Mouse (Mus musculus): ENCODE results near the gene Gramd1c. TPM values are rescaled to one million over a fixed set of nuclear protein-coding genes. Genes with fewer than 3 reads are reported as not detected.

Gene Gramd1c
- 3.9 and 4.7 TPM in 2 replicates for polyA plus RNA-seq (2015; fragmentation: Nextera tagmentation; extraction: Ambion mirVana)

DNA sequence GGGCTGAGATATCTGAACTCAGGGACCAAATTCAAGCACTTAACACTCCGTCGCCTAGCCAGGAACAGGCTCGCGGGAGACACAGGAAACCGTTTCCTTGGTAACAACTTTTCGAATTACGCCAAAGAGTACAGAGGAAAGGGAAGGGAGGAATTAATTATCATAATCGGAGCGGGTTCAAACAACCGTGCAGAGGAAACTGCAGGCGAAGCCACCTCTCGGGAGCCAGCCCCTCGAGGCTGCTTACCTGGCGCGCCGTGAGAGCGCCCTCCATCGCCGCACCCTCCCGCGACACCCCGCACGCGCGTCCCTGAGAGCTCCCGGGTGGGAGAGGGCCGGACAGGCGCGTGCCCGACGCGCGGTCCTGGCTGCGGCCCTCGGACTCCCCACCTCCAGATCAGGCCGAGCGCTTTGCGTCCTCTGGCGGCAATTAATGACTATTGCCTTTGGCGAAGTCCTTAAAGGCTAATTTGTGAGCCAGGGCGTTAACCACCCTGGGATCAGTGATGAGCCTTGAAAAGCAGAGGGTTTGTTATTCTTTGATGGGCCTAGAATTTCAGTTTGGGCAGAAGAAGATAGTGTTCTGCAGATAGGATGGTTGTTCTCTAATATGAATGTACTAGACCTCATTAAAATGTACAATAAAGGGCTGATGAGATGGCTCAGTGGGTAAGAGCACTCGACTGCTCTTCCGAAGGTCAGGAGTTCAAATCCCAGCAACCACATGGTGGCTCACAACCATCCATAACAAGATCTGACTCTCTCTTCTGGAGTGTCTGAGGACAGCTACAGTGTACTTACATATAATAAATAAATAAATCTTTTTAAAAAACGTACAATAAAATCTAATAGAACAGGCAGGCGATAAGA lies at the start of gene Gramd1c:
Gene Gramd1c, minus strand, starts transcription at position 321 of the 870 bp plus-strand sequence.
- H3K9ac ChIP-seq (ENCODE audit: low read length) = peak within 1 kb of the TSS; percentile 67
- H3K4me3 ChIP-seq (ENCODE audit: low read length) = peak within 1 kb of the TSS; percentile 59
- H3K9me3 ChIP-seq (replicated peaks; ENCODE audit: control insufficient read depth, low read length) = no peaks in the 10 kb centered on the region
- WGBS = 7% methylated on average over 43 of the region's 45 CpGs
- ATAC-seq (replicated peaks; ENCODE audit: extremely low read depth, insufficient read depth, low FRiP score) = peak; percentile 87
- no peaks in the 10 kb centered on the region for H3K36me3 ChIP-seq (ENCODE audit: control insufficient read depth, insufficient read depth)
- peak within 1 kb of the TSS; percentile 3; the same call in 1 of the 2 replicates for H3K27ac ChIP-seq (ENCODE audit: low read length)
- no peaks in the 10 kb centered on the region for H3K27me3 ChIP-seq (ENCODE audit: control insufficient read depth, insufficient read depth, low read length)
- no peaks in the 10 kb centered on the region for H3K4me1 ChIP-seq (ENCODE audit: control insufficient read depth, insufficient read depth, low read length)
- peak within 1 kb of the TSS; percentile 62 for H3K4me2 ChIP-seq (ENCODE audit: low read depth, low read length)

DNA sequence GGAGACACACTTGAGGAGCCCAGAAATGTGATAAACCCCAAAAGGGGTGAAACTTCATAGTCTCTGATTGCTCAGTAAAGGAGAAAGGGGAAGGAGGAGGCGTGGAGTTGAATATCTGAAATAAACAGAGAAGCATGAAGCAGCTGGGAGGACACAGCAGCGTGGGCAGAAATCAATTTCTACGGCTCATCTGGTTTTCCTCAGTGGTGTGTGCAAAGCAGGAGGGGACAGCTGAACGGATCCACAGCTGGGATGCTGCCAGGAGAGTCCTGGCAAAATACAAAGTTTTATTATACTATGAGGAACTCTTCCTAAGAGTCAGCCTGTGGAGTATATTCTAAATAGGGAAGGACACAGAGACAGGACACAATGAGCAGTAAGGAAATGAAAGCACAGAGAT lies 45.9 kb upstream of the Gramd1c start:
- no peak overlapping the region for H3K27ac ChIP-seq (ENCODE audit: low read length)
- H3K4me1 ChIP-seq (ENCODE audit: control insufficient read depth, insufficient read depth, low read length) = no peaks in the 10 kb centered on the region
- no peak overlapping the region for H3K9ac ChIP-seq (ENCODE audit: low read length)
- 68% methylated on average over 4 of the region's 4 CpGs for WGBS
- no peaks in the 10 kb centered on the region for H3K9me3 ChIP-seq (replicated peaks; ENCODE audit: control insufficient read depth, low read length)
- no peak overlapping the region for H3K4me3 ChIP-seq (ENCODE audit: low read length)
- peaks cover 42% of the 10 kb centered on the region for H3K36me3 ChIP-seq (ENCODE audit: control insufficient read depth, insufficient read depth)
- no peak overlapping the region for H3K4me2 ChIP-seq (ENCODE audit: low read depth, low read length)
- no peaks in the 10 kb centered on the region for H3K27me3 ChIP-seq (ENCODE audit: control insufficient read depth, insufficient read depth, low read length)
- ATAC-seq (replicated peaks; ENCODE audit: extremely low read depth, insufficient read depth, low FRiP score) = peak; percentile 41; the same call in 1 of the 2 replicates

DNA sequence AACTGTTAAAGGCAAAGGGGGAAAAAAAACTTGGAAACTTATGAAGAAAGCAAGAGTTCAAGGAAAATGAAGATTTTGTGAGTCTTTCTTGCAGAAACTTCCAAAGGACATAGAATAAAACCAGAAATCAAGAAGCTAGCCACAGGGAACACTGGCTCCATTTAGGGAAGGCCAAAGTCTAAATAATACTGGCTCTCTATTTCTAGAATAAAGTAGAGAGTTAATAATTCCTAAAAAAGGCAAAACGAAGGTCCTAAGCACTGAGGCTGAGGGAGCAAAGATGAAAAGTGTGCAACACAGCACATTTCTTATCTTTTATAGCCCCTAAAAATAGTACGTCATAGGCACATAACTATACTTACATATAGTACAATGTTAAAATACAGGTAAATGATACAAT lies 42.1 kb upstream of the Gramd1c start:
- Histone ChIP-seq H3K9me3 (replicated peaks; ENCODE audit: control insufficient read depth, low read length) (no peaks in the 10 kb centered on the region), H3K27me3 (ENCODE audit: control insufficient read depth, insufficient read depth, low read length) (no peaks in the 10 kb centered on the region), H3K9ac (ENCODE audit: low read length) (no peak overlapping the region), H3K4me1 (ENCODE audit: control insufficient read depth, insufficient read depth, low read length) (no peaks in the 10 kb centered on the region), H3K4me2 (ENCODE audit: low read depth, low read length) (no peak overlapping the region), H3K27ac (ENCODE audit: low read length) (no peak overlapping the region), H3K4me3 (ENCODE audit: low read length) (no peak overlapping the region), H3K36me3 (ENCODE audit: control insufficient read depth, insufficient read depth) (peaks cover 61% of the 10 kb centered on the region)
- ATAC-seq (replicated peaks; ENCODE audit: extremely low read depth, insufficient read depth, low FRiP score) = no peak
- WGBS = 84% methylated on average over 2 of the region's 2 CpGs

DNA sequence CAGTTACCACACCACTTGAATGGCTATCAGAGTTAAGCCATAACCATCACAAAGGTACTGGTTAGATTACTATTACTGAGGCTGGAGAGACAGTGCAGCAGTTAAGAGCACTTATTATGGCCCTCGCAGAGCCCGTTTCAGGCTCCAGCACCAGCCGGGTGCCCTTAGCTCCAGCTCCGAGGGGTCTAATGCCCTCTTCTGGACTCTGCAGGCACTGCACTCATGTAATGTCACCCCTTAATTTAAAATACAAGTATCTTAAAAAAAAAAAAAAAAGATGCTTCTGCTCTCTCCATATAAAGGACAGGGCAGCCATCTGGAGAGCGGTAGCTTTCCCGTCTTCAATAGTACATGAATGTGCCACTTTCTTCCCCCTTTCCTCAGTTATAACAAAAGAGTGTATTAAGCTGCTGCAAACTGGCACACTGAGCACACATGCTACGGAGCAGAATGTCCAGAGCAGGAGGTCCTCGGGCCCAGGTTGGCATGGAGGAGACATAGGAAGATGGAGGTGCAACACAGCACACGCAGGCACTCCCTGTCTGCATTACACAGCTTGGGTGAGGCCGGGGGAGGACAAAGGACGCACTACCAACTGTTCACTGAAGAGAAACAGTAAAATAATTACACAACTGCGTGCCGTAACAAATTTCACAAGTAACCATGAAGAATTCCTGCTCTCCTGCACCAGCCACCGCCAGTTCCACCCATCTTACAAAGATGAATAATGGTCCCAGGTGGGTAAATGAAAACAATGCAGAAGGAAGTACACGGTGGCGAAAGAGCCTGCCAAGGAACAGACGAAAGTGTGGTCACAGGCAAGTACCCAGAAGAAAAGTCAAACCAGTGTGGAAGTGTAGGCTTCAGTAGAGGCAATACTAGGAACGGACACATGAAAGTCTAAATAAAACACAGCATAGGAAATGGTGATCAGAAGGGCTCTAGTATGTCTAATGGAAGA lies 40.9 kb upstream of the Gramd1c start:
- Histone ChIP-seq H3K36me3 (ENCODE audit: control insufficient read depth, insufficient read depth) (peaks cover 65% of the 10 kb centered on the region), H3K9ac (ENCODE audit: low read length) (no peak overlapping the region), H3K27me3 (ENCODE audit: control insufficient read depth, insufficient read depth, low read length) (no peaks in the 10 kb centered on the region), H3K4me2 (ENCODE audit: low read depth, low read length) (no peak overlapping the region), H3K27ac (ENCODE audit: low read length) (no peak overlapping the region), H3K4me3 (ENCODE audit: low read length) (no peak overlapping the region), H3K4me1 (ENCODE audit: control insufficient read depth, insufficient read depth, low read length) (no peaks in the 10 kb centered on the region), H3K9me3 (replicated peaks; ENCODE audit: control insufficient read depth, low read length) (no peaks in the 10 kb centered on the region)
- ATAC-seq (replicated peaks; ENCODE audit: extremely low read depth, insufficient read depth, low FRiP score) = no peak
- 90% methylated on average over 18 of the region's 18 CpGs for WGBS

DNA sequence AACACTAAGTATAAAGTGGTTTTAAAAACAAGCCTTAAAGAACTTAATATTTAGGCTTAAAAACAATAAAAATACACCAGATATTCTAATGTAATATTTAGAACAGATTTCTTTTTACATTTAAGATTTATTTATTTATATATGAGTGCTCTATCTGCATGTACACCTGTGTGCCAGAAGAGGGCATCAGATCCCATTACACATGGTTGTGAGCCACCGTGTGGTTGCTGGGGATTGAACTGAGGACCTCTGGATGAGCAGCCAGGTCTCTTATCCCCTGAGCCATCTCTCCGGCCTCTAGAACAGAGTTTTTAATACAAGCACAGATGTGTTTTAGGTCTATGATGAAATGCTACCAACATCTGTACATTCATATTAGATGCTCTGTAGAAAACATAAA lies 39.8 kb upstream of the Gramd1c start:
- Histone ChIP-seq H3K27ac (ENCODE audit: low read length) (no peak overlapping the region), H3K9ac (ENCODE audit: low read length) (no peak overlapping the region), H3K4me2 (ENCODE audit: low read depth, low read length) (no peak overlapping the region), H3K4me3 (ENCODE audit: low read length) (no peak overlapping the region), H3K27me3 (ENCODE audit: control insufficient read depth, insufficient read depth, low read length) (no peaks in the 10 kb centered on the region), H3K4me1 (ENCODE audit: control insufficient read depth, insufficient read depth, low read length) (no peaks in the 10 kb centered on the region), H3K36me3 (ENCODE audit: control insufficient read depth, insufficient read depth) (peaks cover 63% of the 10 kb centered on the region), H3K9me3 (replicated peaks; ENCODE audit: control insufficient read depth, low read length) (no peaks in the 10 kb centered on the region)
- 95% methylated on average over 2 of the region's 2 CpGs for WGBS
- no peak for ATAC-seq (replicated peaks; ENCODE audit: extremely low read depth, insufficient read depth, low FRiP score)

DNA sequence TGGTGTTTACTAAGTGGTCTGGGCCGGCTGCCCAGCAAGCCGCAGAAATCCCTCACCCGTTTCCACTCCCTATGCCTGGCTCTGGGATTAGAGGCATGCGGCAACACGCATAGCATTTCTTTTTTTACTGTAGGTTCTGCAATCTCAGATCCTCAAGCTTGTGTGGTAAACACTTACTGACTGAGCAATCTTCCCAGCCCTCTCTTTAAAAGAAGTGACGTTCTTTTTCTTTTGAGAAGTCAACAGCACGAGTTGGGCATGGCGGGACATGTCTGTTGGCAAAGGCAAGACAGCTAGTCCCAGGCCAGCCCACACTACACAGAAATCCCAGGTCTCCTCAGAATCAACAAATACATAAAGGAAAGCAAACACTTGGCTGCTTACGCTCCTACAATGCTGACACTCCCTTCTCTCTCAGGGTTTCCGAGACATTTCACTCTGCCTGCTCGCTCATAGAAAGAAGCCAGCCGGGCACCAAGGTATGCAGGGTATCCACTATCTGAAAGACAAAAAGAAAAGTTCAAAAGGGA lies 38.1 kb upstream of the Gramd1c start:
- H3K4me3 ChIP-seq (ENCODE audit: low read length) = no peak overlapping the region
- no peak for ATAC-seq (replicated peaks; ENCODE audit: extremely low read depth, insufficient read depth, low FRiP score)

DNA sequence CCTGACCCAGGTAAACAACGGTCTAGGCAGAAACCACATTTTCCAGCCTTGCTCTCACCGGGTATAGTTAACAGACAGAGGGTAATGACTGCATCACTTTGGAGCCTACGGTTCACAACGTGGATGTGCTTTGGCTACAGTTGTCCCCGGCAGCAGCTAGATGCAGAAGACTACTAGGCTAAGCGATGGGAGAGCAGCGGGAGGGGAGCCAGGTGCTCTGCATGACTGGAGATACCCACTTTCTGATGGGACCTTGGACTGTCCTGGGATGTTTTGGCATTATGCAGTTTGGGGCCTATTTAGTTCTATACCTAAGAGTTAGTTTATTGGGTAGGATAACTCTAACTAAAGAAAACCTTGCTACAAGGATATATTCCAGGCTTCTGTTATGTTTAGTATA lies 36.2 kb upstream of the Gramd1c start:
- Histone ChIP-seq H3K27ac (ENCODE audit: low read length) (no peak overlapping the region), H3K4me1 (ENCODE audit: control insufficient read depth, insufficient read depth, low read length) (no peaks in the 10 kb centered on the region), H3K9ac (ENCODE audit: low read length) (no peak overlapping the region), H3K4me3 (ENCODE audit: low read length) (no peak overlapping the region), H3K4me2 (ENCODE audit: low read depth, low read length) (no peak overlapping the region), H3K27me3 (ENCODE audit: control insufficient read depth, insufficient read depth, low read length) (no peaks in the 10 kb centered on the region), H3K36me3 (ENCODE audit: control insufficient read depth, insufficient read depth) (peaks cover 64% of the 10 kb centered on the region), H3K9me3 (replicated peaks; ENCODE audit: control insufficient read depth, low read length) (no peaks in the 10 kb centered on the region)
- 94% methylated on average over 7 of the region's 7 CpGs for WGBS
- ATAC-seq (replicated peaks; ENCODE audit: extremely low read depth, insufficient read depth, low FRiP score) = no peak

More for the DNA sequence above, 38.1 kb upstream of the Gramd1c start:
- no peak overlapping the region for H3K27ac ChIP-seq (ENCODE audit: low read length)
- no peaks in the 10 kb centered on the region for H3K9me3 ChIP-seq (replicated peaks; ENCODE audit: control insufficient read depth, low read length)
- 86% methylated on average over 12 of the region's 12 CpGs for WGBS
- H3K36me3 ChIP-seq (ENCODE audit: control insufficient read depth, insufficient read depth) = peaks cover 56% of the 10 kb centered on the region
- no peaks in the 10 kb centered on the region for H3K27me3 ChIP-seq (ENCODE audit: control insufficient read depth, insufficient read depth, low read length)
- no peaks in the 10 kb centered on the region for H3K4me1 ChIP-seq (ENCODE audit: control insufficient read depth, insufficient read depth, low read length)
- no peak overlapping the region for H3K4me2 ChIP-seq (ENCODE audit: low read depth, low read length)
- H3K9ac ChIP-seq (ENCODE audit: low read length) = no peak overlapping the region

DNA sequence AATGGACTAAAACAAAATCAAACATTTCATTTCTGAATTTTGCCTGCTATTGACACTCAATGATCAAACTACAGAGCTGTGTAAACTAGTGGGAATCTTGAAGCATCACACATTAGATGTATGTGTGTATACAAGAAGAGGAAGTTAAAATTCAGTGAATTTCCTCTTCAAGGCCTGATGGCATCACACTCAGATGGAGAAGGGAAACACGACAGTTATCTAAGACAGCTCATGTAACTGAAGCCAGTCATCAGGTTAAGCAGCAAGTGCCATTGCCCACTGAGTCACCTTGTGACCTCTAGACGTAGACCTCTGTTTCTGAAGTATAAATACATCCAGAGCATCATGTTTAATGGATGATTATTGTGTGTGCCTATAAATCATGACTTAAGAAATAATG lies 24.5 kb upstream of the Gramd1c start:
- no peak for ATAC-seq (replicated peaks; ENCODE audit: extremely low read depth, insufficient read depth, low FRiP score)

More for the DNA sequence above, 24.5 kb upstream of the Gramd1c start:
- H3K9me3 ChIP-seq (replicated peaks; ENCODE audit: control insufficient read depth, low read length) = no peaks in the 10 kb centered on the region; the same call in 1 of the 2 replicates
- no peaks in the 10 kb centered on the region for H3K4me1 ChIP-seq (ENCODE audit: control insufficient read depth, insufficient read depth, low read length)
- no peaks in the 10 kb centered on the region for H3K27me3 ChIP-seq (ENCODE audit: control insufficient read depth, insufficient read depth, low read length)
- H3K27ac ChIP-seq (ENCODE audit: low read length) = no peak overlapping the region
- H3K4me2 ChIP-seq (ENCODE audit: low read depth, low read length) = no peak overlapping the region
- H3K36me3 ChIP-seq (ENCODE audit: control insufficient read depth, insufficient read depth) = peaks cover 48% of the 10 kb centered on the region
- 46% methylated on average over 2 of the region's 2 CpGs for WGBS
- H3K4me3 ChIP-seq (ENCODE audit: low read length) = no peak overlapping the region
- no peak overlapping the region for H3K9ac ChIP-seq (ENCODE audit: low read length)

Data from heart, embryonic 16.5 days (tissue).